Mouse (Mus musculus) kidney, adult 2 months (tissue): ENCODE data around the gene Spata31d1b. TPM values are rescaled to one million over a fixed set of nuclear protein-coding genes. Genes with fewer than 3 reads are reported as not detected.
A peak's percentile ranks its signal among the peaks of the same experiment; 100 is the strongest.

Experiments
- DNase-seq: peaks from one replicate; pipeline ENCODE4 v3.0.0; 2021
- H3K27ac ChIP-seq: fragments of 200-500 bp; 2 replicates; pipeline ENCODE4 v1.5.1; 2012; ENCODE audit warnings: low read depth, low read length, control low read depth, inconsistent platforms; ENCODE audit not compliant: insufficient read depth
- H3K27me3 ChIP-seq: fragments of 200-500 bp; replicated peaks from 2 replicates; pipeline ENCODE4 v1.6.1; 2012; ENCODE audit warnings: mild to moderate bottlenecking, moderate library complexity, low read length, inconsistent platforms; ENCODE audit not compliant: control insufficient read depth, insufficient read depth
- H3K36me3 ChIP-seq: fragments of 200-500 bp; 2 replicates; pipeline ENCODE4 v1.6.1; 2012; ENCODE audit warnings: mild to moderate bottlenecking, moderate library complexity, low read length, inconsistent platforms; ENCODE audit not compliant: control insufficient read depth, insufficient read depth
- H3K4me1 ChIP-seq: fragments of 200-500 bp; 2 replicates; pipeline ENCODE4 v1.6.1; 2011; ENCODE audit warnings: low read length; ENCODE audit not compliant: control insufficient read depth, insufficient read depth
- H3K4me3 ChIP-seq: fragments of 200-500 bp; 2 replicates; pipeline ENCODE4 v1.5.1; 2011; ENCODE audit warnings: mild to moderate bottlenecking, low read depth, low read length, control low read depth; ENCODE audit not compliant: insufficient read depth
- CTCF ChIP-seq: fragments of 200-500 bp; conservative IDR thresholded peaks from 2 replicates; pipeline ENCODE4 v1.5.1; 2011; ENCODE audit warnings: low read depth, mild to moderate bottlenecking, control low read depth, low read length, moderate library complexity, mixed read lengths; ENCODE audit not compliant: insufficient read depth, insufficient read length
- POLR2A ChIP-seq: fragments of 200-500 bp; IDR thresholded peaks from one replicate; pipeline ENCODE4 v1.6.1; 2011; ENCODE audit warnings: low read depth, low read length, control low read depth
- WGBS: fragments of 180-500 bp; shearing (Covaris S2); methylation state at CpG from one replicate; pipeline ENCODE4 v1.1.7; 2018; 5-methylcytosine and 5-hydroxymethylcytosine counted together
- polyA plus RNA-seq: library from polyadenylated mRNA; depleted of rRNA; stranded (reverse); fragments of >200 nt; gene quantifications from 2 replicates; pipeline ENCODE4 v1.2.3, GENCODE M21; 2012; rRNA removed

Gene Spata31d1b
- polyA plus RNA-seq, 1 experiment = 0.03 TPM

GRCm38 (mm10) chr13:59750310-59750709 is 38.2 kb downstream of the Spata31d1b start:
- WGBS = 84% methylated on average over 12 of the region's 12 CpGs
- no peak overlapping the region for H3K4me3 ChIP-seq
- no peak for DNase-seq
- H3K4me1 ChIP-seq = no peaks in the 10 kb centered on the region
- H3K36me3 ChIP-seq = 0 out of 2 replicates have a peak, but pooled peaks cover 2% of the 10 kb centered on the region
- H3K27me3 ChIP-seq = no peaks in the 10 kb centered on the region
- TF ChIP-seq POLR2A = no peak
- no peak for TF ChIP-seq CTCF
- H3K27ac ChIP-seq = no peak overlapping the region

DNA sequence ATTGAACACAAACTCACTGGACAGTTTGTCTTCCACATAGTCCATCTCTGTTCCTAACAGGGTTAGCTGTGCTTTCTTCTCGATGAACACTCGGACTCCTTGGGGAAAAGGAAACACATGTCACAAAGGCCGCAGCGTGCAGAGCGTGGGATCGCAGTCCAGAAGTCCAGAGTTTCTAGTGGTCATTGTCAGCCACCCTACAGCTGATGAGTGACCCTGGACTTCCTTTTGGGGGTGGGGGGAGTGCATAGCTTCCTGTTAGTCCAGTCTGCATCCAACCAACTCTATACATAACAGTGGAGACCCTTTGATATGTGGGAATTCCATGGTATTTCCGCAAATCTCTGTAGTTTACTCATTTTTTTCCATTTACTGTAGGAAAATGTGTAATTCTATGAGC is 44.8 kb downstream of the Spata31d1b start:
- H3K27ac ChIP-seq = no peak overlapping the region
- H3K4me1 ChIP-seq = no peaks in the 10 kb centered on the region
- 79% methylated on average over 7 of the region's 7 CpGs for WGBS
- H3K27me3 ChIP-seq = no peaks in the 10 kb centered on the region
- peaks cover 8% of the 10 kb centered on the region for H3K36me3 ChIP-seq
- no peak overlapping the region for H3K4me3 ChIP-seq
- TF ChIP-seq CTCF (no peak), POLR2A (no peak)
- DNase-seq = no peak

GRCm38 (mm10) chr13:59762791-59763190 is 50.7 kb downstream of the Spata31d1b start:
- no peak overlapping the region for H3K27ac ChIP-seq
- no peak for DNase-seq
- 90% methylated on average over 7 of the region's 7 CpGs for whole genome bisulfite sequencing
- no peaks in the 10 kb centered on the region for H3K27me3 ChIP-seq
- H3K36me3 ChIP-seq = peaks cover 2% of the 10 kb centered on the region; the same call in 1 of the 2 replicates
- H3K4me3 ChIP-seq = no peak overlapping the region
- peaks cover 16% of the 10 kb centered on the region for H3K4me1 ChIP-seq
- no peak for TF ChIP-seq POLR2A
- no peak for TF ChIP-seq CTCF

GRCm38 (mm10) chr13:59766786-59767515 is 54.9 kb downstream of the Spata31d1b start:
- no peaks in the 10 kb centered on the region for H3K27me3 ChIP-seq
- no peaks in the 10 kb centered on the region for H3K36me3 ChIP-seq
- TF ChIP-seq CTCF (no peak), POLR2A (no peak)
- peak; percentile 88 for DNase-seq
- H3K4me3 ChIP-seq = peak overlapping the region; percentile 15; the same call in 1 of the 2 replicates
- peak overlapping the region; percentile 21 for H3K27ac ChIP-seq
- peaks cover 33% of the 10 kb centered on the region for H3K4me1 ChIP-seq
- 25% methylated on average over 11 of the region's 11 CpGs for WGBS

DNA sequence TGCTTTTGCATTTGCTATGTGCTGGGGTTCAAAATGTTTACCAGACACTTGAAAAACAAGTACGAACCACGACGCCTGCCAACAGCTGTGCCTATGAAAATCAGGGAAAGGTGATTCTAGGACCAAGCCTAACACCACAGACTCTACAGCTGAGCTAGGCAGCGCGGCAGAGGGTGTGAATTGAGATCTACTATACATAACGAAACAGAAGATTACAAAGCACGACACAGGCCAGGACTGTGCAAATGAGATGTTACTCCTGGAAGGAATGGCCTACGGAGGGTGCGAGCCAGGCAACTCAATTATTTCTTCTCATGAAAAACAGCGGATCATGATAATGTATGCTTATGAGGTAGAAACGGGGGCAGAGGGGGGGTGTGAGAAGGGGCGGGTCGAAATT is 56.4 kb downstream of the Spata31d1b start:
- peak; percentile 23 for DNase-seq
- no peaks in the 10 kb centered on the region for H3K27me3 ChIP-seq
- TF ChIP-seq CTCF (no peak), POLR2A (no peak)
- H3K36me3 ChIP-seq = no peaks in the 10 kb centered on the region
- peak overlapping the region; percentile 64 for H3K4me3 ChIP-seq
- peak overlapping the region; percentile 19; the same call in 1 of the 2 replicates for H3K27ac ChIP-seq
- WGBS = 15% methylated on average over 13 of the region's 13 CpGs
- H3K4me1 ChIP-seq = peaks cover 33% of the 10 kb centered on the region

Other genes starting within 250 kb of the Spata31d1b start
- gene Agtpbp1, start 127.1 kb upstream of the Spata31d1b start, polyA plus RNA-seq = 7.0 and 7.6 TPM in 2 replicates
- gene Naa35, start 127.0 kb upstream of the Spata31d1b start, polyA plus RNA-seq = 24.0 and 28.1 TPM in 2 replicates
- 5.3 and 6.5 TPM in 2 replicates for gene Golm1, start 36.5 kb upstream of the Spata31d1b start, polyA plus RNA-seq
- gene 4921517D22Rik, start 18.2 kb upstream of the Spata31d1b start, polyA plus RNA-seq = not detected in 2 replicates
- gene Spata31d1a, start 2.0 kb upstream of the Spata31d1b start, polyA plus RNA-seq = not detected in 2 replicates
- gene Spata31d1d, start 19.5 kb downstream of the Spata31d1b start, polyA plus RNA-seq = 0.05 TPM in 1 of 2 replicates, not detected in the other
- 0.09 TPM in 1 of 2 replicates, not detected in the other for gene 1700014D04Rik, start 34.5 kb downstream of the Spata31d1b start, polyA plus RNA-seq
- gene Isca1, start 57.5 kb downstream of the Spata31d1b start, polyA plus RNA-seq = 164 and 171 TPM in 2 replicates
- not detected in 2 replicates for gene Gm49354, start 70.0 kb downstream of the Spata31d1b start, polyA plus RNA-seq
- gene Tut7, start 110.9 kb downstream of the Spata31d1b start, polyA plus RNA-seq = 14.5 and 14.6 TPM in 2 replicates